Mouse (Mus musculus) erythroblast, embryonic 14.5 days (primary cell): Measurements from ENCODE around the gene Dgat2.

Experiments used
- GATA1 ChIP-seq: IDR thresholded peaks from 2 replicates; pipeline ENCODE4 v1.6.1; 2012; ENCODE audit warnings: low read length, inconsistent platforms, mixed read lengths
- TAL1 ChIP-seq: IDR thresholded peaks from 3 replicates; pipeline ENCODE4 v1.6.1; 2012; ENCODE audit warnings: low read length, inconsistent platforms, mixed read lengths

DNA sequence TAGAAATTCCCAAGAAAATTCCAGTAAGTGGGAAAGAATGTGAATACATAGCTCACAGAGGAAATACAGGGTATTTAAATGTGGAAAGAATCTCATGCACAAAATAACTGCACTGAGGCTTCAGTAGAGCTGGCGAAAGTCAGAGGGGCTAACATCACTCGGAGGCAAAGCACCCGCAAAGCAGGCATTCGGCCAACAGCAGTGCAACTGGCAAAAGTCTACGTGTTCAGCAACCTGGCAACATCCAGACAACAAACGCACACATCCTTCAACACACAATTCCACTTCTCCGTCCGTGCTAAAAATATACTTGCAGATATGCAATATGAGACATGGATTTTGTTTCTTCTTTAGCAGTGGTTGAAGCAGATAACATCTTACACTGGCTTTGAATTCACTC lies 56.5 kb downstream of the Dgat2 start:
- TF ChIP-seq GATA1 (no peak), TAL1 (no peak)
